Mouse (Mus musculus) naive thymus-derived CD4-positive, alpha-beta T cell, adult 2 months (primary cell): ENCODE data around the gene Pus7l.

Experiments used
- DNase-seq: peaks from one replicate; pipeline ENCODE4 v3.0.0-alpha.2; 2011; ENCODE audit warnings: low read depth

Gene Pus7l

GRCm38 (mm10) chr15:94477287-94477686 lies 66.1 kb downstream of the Pus7l start:
- DNase-seq = peak; percentile 24

- DNase-seq = no peak
Observed at GRCm38 (mm10) chr15:94475975-94476374, 67.4 kb downstream of the Pus7l start.
